Mouse (Mus musculus): ENCODE data around the gene Ppp3ca.

The Ppp3ca gene

DNA sequence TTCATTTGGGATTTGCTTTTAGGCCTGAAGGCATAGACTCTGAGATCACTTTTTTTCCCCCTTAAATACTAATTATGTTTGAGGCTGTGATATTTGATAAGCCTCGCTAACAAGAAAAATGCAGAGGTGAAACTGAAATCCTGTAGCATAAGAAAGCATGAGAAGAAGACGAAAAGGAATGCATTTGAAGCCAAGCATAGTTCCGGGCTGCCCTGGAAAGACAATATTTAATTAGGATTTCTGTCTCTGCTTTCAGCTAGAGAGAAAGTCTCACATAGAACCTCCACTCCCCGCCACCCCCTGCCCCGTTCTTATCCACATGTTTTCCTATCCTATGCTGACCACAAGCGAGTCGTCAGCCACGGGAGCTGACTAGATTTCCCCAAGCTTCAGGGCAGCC lies 241.4 kb downstream of the Ppp3ca start:
- peak; percentile 17 for DNase-seq (ENCODE audit: low read depth)

DNA sequence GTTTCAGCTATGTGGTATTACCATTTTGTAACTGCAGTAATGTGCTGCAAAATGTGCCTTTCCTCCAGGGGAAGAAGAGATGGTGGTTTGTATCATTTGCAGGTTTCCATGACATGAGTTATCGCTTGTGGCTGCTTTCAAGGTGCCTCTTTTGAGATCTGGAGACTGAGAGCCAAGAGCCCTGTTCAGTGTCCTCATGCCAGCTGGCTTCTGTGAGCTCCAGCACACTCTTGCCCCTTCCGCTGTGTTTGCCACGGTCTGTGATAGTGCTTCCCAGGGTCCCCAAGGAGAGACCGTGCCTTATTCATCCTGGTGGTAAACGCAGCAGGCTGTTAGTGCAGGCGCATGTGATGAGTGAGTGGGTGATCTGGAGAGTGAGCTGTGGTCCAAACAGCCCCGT lies 247.2 kb downstream of the Ppp3ca start:
- DNase-seq (ENCODE audit: low read depth) = no peak

DNA sequence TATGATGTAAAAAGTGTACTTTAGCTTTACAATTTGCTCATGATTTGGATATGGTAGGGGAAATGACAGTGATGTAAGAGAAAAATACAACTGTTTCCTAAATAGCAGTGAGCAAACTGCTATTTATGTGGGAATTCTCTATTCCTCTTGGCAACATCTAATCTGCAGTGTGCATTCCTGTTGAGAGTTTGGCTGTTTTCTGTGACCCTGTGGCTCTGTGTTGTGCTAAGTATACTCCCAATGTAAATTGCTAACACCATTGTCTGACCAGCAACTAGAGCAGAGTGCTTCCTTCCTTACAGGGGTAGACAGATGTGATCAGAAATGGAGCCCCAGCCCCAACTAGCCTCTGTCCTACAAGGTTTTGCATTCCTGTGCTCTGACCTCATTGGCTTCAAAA lies 263.1 kb downstream of the Ppp3ca start:
- no peak for DNase-seq (ENCODE audit: low read depth)

DNA sequence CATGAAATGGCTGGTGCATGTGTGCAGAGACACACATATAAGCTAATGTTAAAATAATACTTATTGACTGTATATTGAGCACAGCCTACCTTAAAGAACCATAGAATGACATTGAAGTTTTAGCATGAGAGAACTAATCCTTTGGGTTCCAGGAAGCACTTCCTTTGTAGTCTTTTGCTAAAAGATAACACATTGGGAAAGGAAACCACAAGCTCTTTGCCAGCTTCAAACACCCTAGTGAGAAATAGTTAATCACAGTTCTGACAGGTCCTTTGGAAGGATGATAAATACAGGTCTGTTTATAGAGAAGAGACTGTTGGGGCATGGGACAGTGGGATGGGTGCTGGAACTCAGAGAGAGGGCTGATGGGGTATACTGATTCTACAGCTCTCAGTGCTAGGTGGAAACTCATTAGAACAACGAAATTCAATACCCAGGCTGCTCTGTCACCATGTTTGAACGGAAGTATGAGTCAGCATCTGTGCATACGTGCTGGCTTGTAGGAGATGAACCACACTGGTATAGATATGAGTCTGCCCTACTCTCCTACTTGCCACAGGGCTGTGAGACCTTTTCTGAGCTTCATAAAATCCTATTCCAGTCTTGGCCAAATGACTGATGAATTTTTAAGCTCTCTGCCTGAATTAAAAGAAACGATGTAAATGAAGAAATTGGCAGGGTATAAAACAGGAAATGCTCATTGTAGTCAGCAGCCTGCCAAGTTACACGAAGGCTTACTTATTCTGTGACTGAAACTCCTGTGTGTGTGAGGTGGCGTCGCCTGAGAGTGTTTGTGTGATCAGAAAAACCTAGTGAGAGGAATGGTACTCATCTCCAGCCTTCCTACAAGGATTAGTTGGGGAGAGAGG lies 271.0 kb downstream of the Ppp3ca start:
- peak; percentile 95 for DNase-seq (ENCODE audit: low read depth)

DNA sequence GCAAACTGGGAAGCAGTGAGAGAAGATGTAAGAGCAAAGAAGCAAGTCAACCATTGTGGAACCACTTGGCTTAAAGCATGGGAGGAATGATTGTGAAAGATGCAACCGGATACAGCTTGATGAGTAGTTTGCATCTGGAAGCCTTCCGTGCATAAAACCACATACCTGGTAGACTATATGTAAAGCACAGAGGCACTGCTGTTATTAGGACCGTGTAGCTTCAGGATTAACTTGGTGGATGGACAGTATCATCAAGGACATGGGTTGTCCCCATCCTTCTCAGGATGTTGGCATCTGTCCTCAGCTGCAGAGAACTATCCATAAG lies 271.6 kb downstream of the Ppp3ca start:
- peak; percentile 66 for DNase-seq (ENCODE audit: low read depth)

DNA sequence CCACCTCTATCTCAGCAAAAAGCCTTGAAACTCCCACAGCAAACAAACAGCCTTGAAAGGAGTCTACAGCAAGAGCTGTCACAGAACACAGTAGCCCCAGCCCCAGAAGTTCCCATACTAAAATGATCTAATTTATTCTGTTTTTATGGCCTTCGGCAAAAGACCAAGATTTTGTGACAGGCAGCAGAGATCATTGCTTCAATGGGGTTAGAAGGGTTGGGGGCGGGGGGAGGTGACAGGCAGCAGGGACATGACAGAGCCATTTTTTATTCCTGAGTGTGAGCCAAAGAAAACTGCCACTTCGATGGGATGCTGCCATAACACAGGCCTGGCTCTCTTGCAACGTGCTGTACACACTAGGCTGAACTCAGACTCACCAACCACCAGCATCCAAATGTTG lies 275.6 kb downstream of the Ppp3ca start:
- no peak for DNase-seq (ENCODE audit: low read depth)

DNA sequence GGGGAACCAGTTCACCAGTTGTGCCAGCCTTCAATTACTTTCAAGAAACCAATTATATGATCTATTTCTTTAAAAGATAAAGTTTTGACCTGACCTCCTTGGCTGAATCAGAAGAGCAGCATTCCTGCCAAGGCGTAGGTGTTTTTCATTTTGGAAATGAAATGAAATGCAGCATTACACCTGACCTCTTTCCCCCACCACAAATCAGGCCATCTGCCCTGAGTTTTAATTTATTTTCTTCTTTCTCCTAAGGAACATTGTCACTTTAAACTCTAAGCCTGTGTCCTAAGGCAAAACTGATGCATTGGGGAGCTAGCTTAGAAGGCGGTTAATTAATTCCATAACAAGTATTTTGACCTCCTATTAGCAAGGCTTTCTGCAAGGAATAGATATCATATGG lies 276.7 kb downstream of the Ppp3ca start:
- DNase-seq (ENCODE audit: low read depth) = no peak

DNA sequence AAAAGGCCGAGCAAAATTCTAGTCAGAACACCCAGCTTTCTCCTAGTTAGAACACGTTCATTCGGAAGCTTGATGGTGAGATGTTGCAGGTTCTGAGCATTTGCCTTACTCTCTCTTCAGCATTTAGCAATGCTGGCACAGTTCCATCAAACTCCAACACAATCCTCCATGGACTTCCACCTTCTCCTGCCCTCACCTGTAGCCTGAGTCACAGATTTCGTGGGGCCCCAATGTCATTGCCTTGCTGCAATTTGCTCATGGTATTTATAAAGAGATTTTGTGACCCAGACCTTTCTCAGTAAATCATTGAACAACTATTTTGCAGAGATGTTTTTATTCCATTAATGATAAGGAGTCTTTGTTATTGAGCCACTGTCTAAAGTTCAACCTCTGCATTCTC lies 278.2 kb downstream of the Ppp3ca start:
- no peak for DNase-seq (ENCODE audit: low read depth)

DNA sequence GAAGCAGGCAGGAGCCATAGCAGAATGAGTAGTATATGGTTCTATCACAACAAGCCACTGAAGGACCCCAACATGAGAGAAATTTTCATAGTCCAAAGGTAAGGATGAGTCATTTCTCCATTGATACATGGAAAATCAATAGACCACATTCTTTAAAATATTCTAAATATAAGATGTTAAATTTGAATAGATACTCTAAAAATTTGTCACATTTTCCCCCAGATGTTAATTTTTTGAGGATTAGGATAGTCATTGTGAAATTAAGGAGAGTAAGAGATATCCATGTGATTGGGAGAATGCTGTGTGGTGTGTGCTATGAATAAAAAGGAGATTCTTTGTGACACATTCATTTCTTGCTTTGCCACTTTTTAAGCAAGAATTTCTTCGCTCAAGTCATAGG lies 281.9 kb downstream of the Ppp3ca start:
- no peak for DNase-seq (ENCODE audit: low read depth)

DNA sequence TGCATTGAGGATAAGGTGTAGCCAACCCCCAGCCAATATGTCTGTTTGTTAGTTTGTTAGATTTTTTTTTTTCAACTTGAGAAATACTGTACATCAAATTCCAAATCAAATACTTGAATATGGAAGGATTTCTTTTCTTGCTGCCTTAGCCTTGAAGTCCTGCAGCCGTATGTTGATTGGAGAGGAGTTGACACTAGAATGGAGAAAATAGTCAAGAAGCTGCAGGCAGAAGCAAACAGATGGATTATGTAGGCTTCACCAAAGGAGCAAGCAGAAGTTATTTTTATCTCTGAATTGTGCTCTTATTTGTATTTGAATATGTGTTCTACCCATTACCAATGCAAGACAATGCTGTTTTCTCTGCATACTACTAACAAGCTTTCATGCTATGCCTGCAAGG lies 282.9 kb downstream of the Ppp3ca start:
- no peak for DNase-seq (ENCODE audit: low read depth)

DNA sequence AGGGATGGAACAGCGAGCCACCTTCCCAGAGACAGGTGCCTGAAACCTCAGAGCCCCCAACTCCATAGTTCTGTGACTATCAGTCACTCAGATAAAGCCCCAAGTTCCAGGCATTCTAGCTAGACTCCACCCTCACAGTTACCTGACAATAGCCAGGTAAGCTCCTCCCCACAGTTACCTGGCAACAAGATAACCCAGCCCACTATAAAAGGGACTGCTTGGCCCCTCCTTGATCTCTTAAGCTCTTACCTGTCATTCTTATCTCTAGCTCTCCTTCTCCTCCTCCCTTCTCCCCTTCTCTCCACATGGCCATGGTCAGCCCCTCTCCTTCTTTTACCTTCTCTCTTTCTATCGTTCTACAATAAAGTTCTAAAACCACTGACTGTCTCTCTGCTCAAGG lies 285.1 kb downstream of the Ppp3ca start:
- DNase-seq (ENCODE audit: low read depth) = no peak

DNA sequence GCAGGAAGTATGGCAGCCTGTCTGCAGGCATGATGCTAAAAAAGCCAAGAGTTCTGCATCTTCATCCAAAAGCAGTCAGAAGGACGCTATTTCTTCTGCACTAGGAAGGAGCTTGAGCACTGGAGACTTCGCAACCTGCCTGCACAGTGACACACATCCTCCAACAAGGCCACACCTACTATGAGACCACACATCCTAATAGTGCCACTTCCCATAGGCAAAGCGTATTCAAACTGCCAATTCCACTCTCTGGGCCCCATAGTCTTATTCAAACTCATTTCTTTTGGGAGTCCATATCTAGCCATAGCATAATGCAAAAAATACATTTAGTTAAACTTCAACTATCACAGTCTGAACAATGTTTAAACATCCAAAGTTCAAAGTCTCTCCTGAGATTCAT lies 290.4 kb downstream of the Ppp3ca start:
- DNase-seq (ENCODE audit: low read depth) = peak; percentile 12

DNA sequence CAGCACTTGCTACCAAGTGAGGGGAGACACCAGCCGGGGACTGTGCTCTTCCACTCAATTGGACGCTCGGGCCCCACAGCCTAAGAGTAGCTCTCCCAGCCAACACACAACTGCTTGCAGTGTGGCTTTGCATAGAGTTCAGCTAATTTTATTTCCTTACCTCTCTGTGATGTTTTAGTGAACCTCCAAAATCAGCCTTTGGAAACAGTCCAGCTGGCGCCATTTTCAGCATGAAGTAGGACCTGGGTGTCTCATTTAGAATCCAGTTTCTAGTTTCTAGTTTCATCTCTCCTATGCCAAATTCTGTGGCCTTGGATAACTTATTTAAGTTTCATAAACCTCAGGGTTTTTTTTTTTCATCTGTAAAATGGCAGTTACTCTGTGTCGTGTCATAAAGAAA lies 296.9 kb downstream of the Ppp3ca start:
- no peak for DNase-seq (ENCODE audit: low read depth)

DNA sequence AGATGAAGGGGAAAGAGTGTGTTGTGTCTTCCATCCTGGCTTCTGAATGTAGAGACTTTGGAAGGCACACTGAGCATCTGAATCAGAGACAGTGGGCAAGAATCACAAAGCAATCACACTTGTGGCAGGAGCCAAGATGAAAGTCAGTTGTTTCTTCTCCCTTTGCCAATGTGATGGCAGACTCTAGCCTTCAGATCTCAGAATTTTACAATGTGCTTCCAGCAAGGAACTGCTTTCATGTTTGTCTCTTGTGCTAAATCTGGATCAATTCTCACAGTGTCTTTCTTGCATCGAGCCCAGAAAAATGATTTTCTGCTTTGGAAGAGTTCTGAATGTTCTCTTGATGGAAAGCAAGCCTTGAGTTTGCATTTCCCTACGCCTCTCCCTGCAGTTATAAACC lies 297.6 kb downstream of the Ppp3ca start:
- DNase-seq (ENCODE audit: low read depth) = no peak

DNA sequence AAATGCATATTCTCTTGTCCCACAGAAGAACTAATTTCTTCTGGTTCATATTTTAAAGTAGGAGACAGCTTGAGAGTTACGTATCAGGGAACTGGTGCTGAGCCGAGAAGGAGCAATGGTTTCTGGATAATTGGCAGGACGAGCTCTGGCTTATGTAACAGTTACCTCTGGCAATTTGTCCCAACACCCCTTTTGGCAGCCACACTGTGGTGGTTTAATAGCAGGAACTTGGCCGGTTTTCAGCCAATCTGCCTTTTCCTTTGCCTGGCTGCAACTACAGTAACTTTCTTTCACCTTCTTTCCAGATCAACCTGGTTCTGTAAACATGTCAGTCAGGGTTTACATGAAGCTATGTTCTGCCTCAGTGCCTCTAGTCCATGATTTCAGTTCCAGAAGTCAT lies 299.9 kb downstream of the Ppp3ca start:
- DNase-seq (ENCODE audit: low read depth) = no peak

DNA sequence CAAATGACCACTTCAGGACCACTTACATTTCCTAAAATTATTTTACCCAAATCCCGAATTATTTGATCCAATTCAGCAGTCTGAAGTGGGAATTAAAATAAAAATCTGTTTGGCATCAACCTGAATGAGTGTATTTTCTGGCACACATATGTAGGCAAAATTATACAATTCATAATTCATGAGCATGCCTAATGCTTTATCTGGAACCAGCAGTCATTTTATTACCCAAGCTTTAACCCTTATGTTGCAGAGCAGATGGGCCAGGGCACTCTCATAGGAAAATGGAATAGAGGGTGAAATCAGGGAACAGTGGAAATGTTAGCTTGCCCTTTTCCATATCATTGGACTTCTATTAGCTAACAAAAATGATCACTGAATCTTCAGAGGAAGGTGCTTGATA lies 307.9 kb downstream of the Ppp3ca start:
- no peak for DNase-seq (ENCODE audit: low read depth)

DNA sequence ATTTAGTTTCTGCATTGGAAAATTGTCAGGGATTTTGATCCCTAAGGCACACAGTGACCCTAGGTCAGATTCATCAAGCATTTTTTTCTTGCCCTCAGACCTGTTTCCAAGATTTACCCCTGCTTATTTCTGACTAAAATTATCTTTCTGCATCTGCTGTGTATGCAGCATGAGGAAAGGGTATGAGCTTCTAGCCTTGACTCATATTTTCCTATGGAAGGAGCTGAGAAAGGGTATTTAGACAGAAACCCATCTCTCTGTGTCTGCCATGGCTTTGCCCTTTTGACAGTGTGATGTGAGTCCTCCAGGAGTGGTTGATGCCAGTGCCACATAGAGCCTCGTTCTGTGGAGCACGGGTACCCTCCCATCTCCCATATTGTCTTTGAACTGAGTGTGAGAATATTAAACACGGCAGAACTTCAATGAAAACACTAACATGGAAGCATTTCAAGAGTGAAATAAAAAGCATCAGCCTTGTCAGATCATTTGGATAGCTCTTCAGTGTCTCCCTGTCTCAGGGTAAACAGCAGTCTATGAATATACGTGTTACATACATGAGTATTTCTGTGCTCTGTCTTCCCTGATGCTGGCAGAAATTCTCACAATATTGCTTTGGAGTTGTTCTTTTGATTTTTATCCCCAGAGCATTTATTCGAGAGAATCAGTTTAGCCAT lies 311.1 kb downstream of the Ppp3ca start:
- peak; percentile 29 for DNase-seq (ENCODE audit: low read depth)

DNA sequence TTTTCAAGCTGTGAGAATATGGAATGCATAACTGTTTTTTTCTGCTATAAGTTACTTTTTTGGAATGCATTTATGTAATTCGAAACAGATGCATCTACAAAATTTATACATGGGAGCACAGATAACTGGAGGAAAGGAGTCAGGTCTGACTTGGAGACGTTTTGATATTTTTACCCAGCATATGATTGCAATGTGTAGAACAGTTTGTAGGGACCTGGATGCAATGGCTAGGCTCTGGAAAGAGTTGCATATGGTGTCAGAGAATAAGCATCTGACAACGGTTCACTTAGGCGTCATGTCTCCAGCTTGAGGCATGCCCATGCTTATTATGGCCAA lies 311.6 kb downstream of the Ppp3ca start:
- no peak for DNase-seq (ENCODE audit: low read depth)

DNA sequence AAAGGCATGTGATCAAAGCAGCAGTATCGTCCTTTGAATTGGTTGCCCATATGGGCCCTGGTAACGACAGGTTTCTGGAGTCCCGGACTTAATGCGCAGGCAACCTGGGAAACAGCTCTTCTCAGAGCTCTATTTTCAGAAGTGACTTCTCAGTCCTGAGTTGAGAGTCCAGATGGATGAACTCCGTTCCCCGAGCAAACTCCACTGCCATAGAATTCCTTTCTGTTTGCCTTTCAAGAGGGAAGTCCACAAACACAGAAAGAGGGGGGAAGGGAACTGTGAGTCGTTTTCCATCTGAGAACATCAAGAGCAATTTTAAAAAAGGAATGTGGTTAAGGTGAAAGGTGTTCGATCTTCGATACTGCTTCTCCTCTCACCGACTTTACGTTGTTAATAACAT lies 312.1 kb downstream of the Ppp3ca start:
- DNase-seq (ENCODE audit: low read depth) = no peak

DNA sequence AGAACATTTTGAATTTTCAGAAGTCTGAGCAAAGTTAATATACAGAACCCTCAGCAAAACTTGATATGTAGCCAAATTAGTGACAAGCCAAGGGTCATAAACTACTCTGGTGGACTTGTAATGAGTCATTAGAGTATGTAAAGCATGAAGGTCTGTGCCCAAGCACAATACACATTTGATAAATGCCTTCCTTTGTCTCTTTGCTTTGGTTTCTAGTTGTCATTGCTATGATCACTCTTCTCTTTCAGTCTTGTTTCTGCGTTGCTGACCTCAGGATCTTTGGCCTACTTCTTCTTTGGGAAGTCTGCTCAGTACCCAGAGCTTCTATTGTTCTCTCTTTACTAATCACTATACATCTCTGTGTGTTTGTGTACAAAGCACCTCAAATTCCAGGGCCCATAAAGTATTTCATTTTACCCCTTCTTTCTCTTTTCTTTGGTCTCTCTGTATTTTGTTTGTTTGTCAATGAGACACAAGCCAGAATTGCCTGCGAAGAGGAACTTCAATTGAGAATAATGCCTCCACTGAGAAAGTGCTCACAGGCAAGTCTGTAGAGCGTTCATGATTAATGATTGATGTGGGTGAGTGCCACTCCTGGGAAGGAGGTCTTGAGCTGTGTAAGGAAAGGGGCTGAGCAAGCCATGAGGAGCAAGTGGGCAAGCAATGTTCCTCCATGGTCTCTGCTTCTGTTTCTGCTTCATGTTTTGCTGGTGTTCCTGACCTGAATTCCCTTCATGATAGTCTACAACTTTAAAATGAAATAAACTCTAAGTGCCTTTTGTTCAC lies 316.4 kb downstream of the Ppp3ca start:
- DNase-seq (ENCODE audit: low read depth) = no peak

Data from 416B (cell line).